In the genomic region with DNA sequence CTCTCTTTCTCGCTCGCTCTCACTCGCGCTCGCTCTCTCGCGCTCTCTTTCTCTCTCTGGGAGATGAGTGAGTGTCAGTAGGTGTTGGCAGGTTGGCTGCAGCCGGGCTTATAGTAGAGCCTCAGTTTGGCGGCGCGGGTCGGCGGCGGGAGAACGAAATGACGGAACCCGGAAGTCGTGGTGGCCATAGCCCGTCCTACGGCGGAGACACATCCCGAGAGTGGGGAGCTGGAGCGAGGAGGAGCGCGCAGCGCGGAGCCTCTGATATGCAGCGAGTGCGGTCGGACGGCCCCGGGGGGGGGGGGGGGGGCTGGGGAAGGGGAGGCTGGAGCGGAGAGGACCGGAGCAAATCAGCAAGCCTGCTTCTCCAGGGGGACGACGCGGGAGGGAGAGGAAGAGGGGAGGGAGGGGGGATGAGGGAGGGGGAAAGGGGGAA, we compare ENCODE assay signal across 7 mouse cellular contexts. TPM values are rescaled to one million over a fixed set of nuclear protein-coding genes. Genes with fewer than 3 reads are reported as not detected.
A peak's percentile ranks its signal among the peaks of the same experiment; 100 is the strongest.
DNase-seq lines count a peak whose midpoint lies in the region; ATAC-seq lines count a peak whose summit lies in the region.

Gene Meis2 (minus strand): TSS at position 270 of the 436 bp plus-strand sequence.

- H3K9me3 ChIP-seq in limb, embryonic 11.5 days (ENCODE audit: control insufficient read depth, low read length): no peaks in the 10 kb centered on the region
- no peaks in the 10 kb centered on the region for H3K9me3 ChIP-seq in midbrain, embryonic 11.5 days (ENCODE audit: control insufficient read depth, low read length)

- H3K4me2 ChIP-seq in limb, embryonic 11.5 days (ENCODE audit: low read depth, severe bottlenecking): peak within 1 kb of the TSS; percentile 89
- peak within 1 kb of the TSS; percentile 81 for H3K4me2 ChIP-seq in midbrain, embryonic 11.5 days

- H3K4me3 ChIP-seq in limb, embryonic 11.5 days (ENCODE audit: low read depth, low read length): peak within 1 kb of the TSS; percentile 64
- H3K4me3 ChIP-seq in midbrain, embryonic 11.5 days (ENCODE audit: low read depth, low read length): peak within 1 kb of the TSS; percentile 81

- ATAC-seq in limb, embryonic 11.5 days (ENCODE audit: insufficient number of reproducible peaks, low FRiP score, low TSS enrichment, low read depth): peak; percentile 62
- ATAC-seq in midbrain, embryonic 11.5 days (ENCODE audit: low FRiP score): peak; percentile 79

- peaks cover 13% of the 10 kb centered on the region; the same call in 1 of the 2 replicates for H3K4me1 ChIP-seq in limb, embryonic 11.5 days (ENCODE audit: control insufficient read depth, insufficient read depth, low read length)
- H3K4me1 ChIP-seq in midbrain, embryonic 11.5 days (ENCODE audit: control insufficient read depth, insufficient read depth, low read length): peaks cover 12% of the 10 kb centered on the region

- peaks cover 7% of the 10 kb centered on the region; the same call in 1 of the 2 replicates for H3K27me3 ChIP-seq in limb, embryonic 11.5 days (ENCODE audit: control insufficient read depth, insufficient read depth, low read length)
- H3K27me3 ChIP-seq in midbrain, embryonic 11.5 days (ENCODE audit: control insufficient read depth, insufficient read depth, low read length): peaks cover 10% of the 10 kb centered on the region; the same call in 1 of the 2 replicates

- H3K9ac ChIP-seq in limb, embryonic 11.5 days (ENCODE audit: low read length): peak within 1 kb of the TSS; percentile 90
- H3K9ac ChIP-seq in midbrain, embryonic 11.5 days (ENCODE audit: low read length): peak within 1 kb of the TSS; percentile 96

- no peaks in the 10 kb centered on the region for H3K36me3 ChIP-seq in limb, embryonic 11.5 days (ENCODE audit: control insufficient read depth, insufficient read depth, low read length)
- H3K36me3 ChIP-seq in midbrain, embryonic 11.5 days (ENCODE audit: control insufficient read depth, insufficient read depth, low read length): no peaks in the 10 kb centered on the region

- H3K27ac ChIP-seq in limb, embryonic 11.5 days (replicated peaks; ENCODE audit: low read depth, low read length): peak within 1 kb of the TSS; percentile 86
- peak within 1 kb of the TSS; percentile 91 for H3K27ac ChIP-seq in midbrain, embryonic 11.5 days (ENCODE audit: low read depth, low read length)

- peak; percentile 91 for DNase-seq in ZHBTc4 (ENCODE audit: low read depth, low spot score)
- DNase-seq in embryo, embryonic 11.5 days (ENCODE audit: low read depth, low spot score): peak; percentile 75
- DNase-seq in heart, adult 11 months: peak; percentile 99
- peak; percentile 83 for DNase-seq in kidney, adult 18-20 months
- DNase-seq in limb, embryonic 11.5 days (ENCODE audit: low spot score): peak; percentile 86
- DNase-seq in midbrain, embryonic 11.5 days (ENCODE audit: low spot score, missing footprints): peak; percentile 98
- DNase-seq in spleen, adult 18-20 months: peak; percentile 13 to 16

- under 1% methylated on average over 32 of the region's 37 CpGs for WGBS in limb, embryonic 11.5 days
- under 1% methylated on average over 28 of the region's 37 CpGs for WGBS in midbrain, embryonic 11.5 days

RNA-seq across cellular contexts. Expression of gene Meis2, which starts in this region (rescaled TPM):
- 51.4 and 53.9 TPM in 2 replicates for polyA plus RNA-seq in limb, embryonic 11.5 days (2014; fragmentation: Nextera tagmentation; extraction: Ambion mirVana)
- polyA plus RNA-seq in midbrain, embryonic 11.5 days (2014; fragmentation: Nextera tagmentation; extraction: Ambion mirVana): 52.2 and 56.5 TPM in 2 replicates

Comparison
In these comparisons a context has a peak if more than half of its experiments do, and no peak if none do; other contexts are left out.
1. Peak in every context shown above with its lines: DNase-seq, ATAC-seq, H3K4me3 ChIP-seq and H3K27ac ChIP-seq.
2. DNase-seq: peak in every context shown above with its lines; median percentile 99 in heart, adult 11 months; 98 in midbrain, embryonic 11.5 days; 91 in ZHBTc4; 86 in limb, embryonic 11.5 days; 83 in kidney, adult 18-20 months; 75 in embryo, embryonic 11.5 days; 14 in spleen, adult 18-20 months.